Mouse (Mus musculus) brain, embryonic 14.5 days (tissue): Measurements from ENCODE around the gene Crybg3. TPM values are rescaled to one million over a fixed set of nuclear protein-coding genes. Genes with fewer than 3 reads are reported as not detected.

Experiments
- DNase-seq: peaks from one replicate; pipeline ENCODE4 v3.0.0-alpha.2; 2011; ENCODE audit warnings: low read depth
- CTCF ChIP-seq: fragments of 200-500 bp; IDR thresholded peaks from 2 replicates; pipeline ENCODE4 v1.5.1; 2012; ENCODE audit warnings: inconsistent platforms, mild to moderate bottlenecking, moderate library complexity, borderline replicate concordance; ENCODE audit not compliant: insufficient read depth, insufficient read length; ENCODE audit errors: extremely low read depth
- POLR2A ChIP-seq: fragments of 200-500 bp; IDR thresholded peaks from 2 replicates; pipeline ENCODE4 v1.6.1; 2012; ENCODE audit warnings: mild to moderate bottlenecking, inconsistent platforms, borderline replicate concordance; ENCODE audit not compliant: poor library complexity, insufficient read depth, insufficient read length, severe bottlenecking; ENCODE audit errors: extremely low read depth
- polyA plus RNA-seq: library from polyadenylated mRNA; depleted of rRNA; stranded (reverse); fragments of >200 nt; gene quantifications from 2 replicates; pipeline ENCODE4 v1.2.3, GENCODE M21; 2012

Crybg3 gene
- polyA plus RNA-seq, 1 experiment, result 4.7 TPM

DNA sequence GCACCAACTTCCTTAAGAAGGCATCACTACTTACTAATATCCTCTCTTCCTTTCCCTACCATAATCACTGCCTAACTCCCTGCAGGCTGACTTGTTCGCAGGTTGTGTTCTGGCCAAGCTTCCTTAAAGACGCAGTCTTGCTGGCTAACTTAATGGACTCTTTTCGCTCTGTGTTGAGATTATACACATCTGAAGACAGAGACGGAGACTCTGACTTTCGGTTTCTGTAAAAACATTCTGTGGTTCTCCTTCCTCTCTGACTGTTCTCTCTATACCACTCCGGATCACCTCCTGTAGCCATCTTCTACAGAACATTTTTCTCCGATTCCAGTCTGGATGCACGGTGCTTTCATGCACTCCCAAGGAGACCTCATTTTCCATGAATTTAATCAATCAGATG, 30.0 kb downstream of the Crybg3 start:
- DNase-seq, result no peak
- TF ChIP-seq POLR2A (no peak), CTCF (no peak)

DNA sequence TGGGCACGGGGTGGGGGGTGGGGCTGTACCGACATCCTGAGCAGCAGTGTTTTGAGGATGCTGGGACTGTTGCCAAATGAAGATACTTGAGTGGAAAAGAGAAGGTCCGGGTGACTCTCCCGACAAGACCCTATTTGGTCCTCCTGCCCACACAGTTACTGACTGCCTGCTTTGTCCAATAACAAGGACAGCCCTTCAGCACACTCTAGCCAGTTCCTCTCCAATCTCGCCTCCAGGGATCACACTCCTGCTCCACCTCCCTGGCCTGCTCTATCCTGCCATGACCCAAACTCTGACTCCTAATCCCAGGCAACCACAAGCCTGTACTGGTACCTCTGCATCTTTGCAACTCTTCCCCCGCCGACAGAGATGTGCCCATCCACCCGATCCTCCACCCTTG, 30.9 kb downstream of the Crybg3 start:
- DNase-seq, result peak; percentile 14

DNA sequence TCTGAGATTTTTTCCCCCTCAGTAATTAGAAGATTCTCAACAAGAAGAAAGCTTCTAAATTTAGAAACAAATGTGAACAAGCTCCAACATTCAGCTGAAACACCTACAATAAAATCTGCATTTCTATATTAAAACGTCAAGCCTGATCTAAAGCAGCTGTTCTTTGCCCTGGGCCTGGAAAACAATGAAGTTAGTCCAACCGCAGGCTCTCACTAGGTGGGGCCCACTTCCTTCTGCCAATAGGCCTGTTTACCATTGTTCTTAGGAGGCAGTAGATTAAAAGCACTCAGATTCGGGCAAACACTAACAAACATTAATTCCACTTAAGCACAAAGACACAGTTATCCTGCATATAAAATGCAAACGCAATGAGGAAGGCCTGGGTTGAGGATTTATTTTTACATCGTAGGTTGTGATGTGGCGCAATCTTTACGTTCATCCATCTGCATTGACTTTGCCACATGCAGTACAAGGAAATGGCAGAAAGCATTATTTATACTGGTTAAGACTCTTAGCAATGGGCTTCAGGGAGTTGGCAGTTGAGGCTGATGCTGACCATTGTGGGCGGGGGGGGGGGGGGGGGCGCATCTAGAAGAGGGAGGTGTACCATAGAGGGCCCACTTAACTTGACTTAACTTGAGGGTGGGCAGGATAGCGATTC, 32.9 kb downstream of the Crybg3 start:
- TF ChIP-seq POLR2A, result no peak
- no peak for TF ChIP-seq CTCF
- no peak for DNase-seq

More for the DNA sequence above, 30.9 kb downstream of the Crybg3 start:
- TF ChIP-seq POLR2A (no peak), CTCF (no peak)

DNA sequence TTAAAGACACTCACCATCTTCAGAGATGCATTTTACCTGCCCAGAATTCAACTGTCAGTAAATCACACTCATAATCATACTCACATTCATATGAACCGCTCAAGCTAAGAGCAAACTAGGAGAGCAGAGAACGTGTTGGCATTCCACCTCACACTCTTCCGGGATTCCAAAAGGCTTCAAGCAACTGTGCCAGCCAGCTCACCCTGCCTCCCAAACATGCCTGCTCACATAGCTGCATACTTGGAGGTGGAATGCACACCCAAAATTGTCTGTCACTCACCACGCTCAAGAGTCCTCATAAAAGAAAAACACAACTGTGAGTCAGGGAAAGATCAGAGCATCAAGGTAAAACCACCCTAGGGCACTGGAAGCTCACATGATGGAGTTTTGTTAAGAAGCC, 34.3 kb downstream of the Crybg3 start:
- TF ChIP-seq POLR2A (no peak), CTCF (no peak)

DNA sequence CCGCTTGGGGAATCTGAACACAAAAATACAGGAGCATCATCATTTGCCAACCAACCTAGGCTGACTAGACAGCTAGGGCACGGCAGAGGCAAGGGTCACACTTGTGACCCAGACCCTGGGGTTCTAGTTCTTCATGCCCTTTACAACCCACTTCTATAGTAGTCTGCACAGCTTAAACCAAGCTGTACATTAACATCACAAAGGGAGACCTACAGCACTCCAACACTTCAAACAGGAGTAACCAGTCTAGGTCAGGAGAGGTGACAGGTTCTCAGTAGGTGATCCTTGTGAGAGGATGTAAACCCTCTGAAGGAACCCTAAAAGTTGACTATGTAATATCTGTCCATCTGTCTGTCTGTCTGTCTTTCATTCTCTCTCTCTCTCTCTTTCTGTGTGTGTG, 35.1 kb downstream of the Crybg3 start:
- no peak for TF ChIP-seq CTCF
- TF ChIP-seq POLR2A, result no peak
- DNase-seq, result no peak

More for the DNA sequence above, 34.3 kb downstream of the Crybg3 start:
- no peak for DNase-seq

DNA sequence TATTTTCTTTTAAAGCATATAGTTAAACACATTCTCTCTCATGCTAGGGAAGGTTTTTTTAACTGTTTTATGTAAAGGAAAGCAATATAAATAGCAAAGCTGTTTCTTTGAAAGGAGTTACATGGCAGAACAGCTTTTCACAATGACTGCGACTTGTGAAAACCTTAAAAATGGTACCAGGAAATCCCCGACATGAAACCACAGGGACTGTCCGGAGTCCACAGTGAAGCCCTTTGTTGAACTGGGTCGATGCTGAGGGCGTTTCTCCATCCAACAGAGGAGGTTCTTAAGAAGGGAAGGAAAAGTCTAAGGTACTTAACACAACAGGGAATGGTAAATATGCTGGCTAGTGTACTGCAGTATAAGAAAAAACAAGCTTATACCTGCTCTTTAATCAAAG, 36.8 kb downstream of the Crybg3 start:
- no peak for DNase-seq
- no peak for TF ChIP-seq POLR2A
- no peak for TF ChIP-seq CTCF

DNA sequence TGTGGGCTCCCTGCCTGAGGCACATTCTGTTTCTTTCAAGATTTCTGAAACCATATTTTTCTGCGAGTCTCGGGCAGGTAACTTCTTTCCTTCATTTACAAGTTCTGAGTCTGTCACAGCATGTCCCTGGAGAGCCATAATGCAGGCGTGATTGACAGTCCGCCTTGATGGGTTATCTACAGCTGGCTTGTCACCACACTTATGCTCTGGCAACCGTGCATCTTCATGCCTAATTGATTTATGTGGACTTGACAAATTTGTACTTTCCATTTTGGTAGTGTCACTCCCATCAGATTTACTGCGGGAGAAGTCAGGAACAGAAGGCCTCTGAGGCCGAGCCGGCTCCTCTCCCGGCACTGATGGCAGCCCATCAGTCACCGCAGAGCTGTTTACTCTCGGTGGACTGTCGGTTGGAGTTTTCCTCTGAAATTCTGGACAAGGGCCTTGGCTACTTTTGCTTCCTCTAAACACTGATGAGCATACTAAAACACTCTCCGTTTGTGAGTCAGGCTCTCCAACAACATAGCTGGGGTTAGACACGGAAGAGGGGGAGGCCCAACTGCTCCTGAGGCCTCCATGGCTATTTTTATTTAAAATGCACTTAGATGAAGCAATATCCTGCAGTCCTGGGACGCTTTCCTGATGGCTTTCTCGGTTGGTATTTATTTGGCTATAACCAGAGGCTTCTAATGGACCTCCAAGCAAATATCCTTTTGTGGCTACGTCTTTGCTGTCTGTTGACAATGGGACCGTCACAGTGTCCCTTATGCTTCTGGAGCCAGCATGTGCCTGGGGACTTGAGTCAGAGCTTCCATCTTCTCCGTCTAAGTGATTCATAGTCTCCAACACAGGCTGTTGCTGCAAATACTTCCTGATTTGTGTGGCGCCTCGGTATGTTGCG, 41.2 kb downstream of the Crybg3 start:
- DNase-seq, result no peak
- TF ChIP-seq CTCF (no peak), POLR2A (no peak)

DNA sequence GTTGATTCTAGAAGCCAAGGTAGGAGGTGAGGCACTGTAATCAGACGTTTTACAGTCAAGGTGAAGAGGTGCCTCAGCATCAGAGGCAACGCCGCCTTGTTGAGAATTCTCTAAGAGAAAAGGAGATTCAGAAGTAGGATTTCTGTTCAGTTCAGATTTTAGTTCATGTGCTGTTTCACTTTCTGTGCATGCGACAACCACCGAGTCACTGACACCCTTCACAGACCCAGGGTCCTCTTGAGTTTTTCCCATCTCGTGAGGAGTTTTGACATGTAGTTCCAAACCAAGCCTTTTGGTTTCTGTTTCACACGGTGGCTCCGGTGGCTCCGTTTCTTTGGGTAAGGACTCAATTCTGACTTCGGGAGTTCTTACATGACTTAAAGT, 41.9 kb downstream of the Crybg3 start:
- DNase-seq, result no peak
- TF ChIP-seq CTCF (no peak), POLR2A (no peak)

DNA sequence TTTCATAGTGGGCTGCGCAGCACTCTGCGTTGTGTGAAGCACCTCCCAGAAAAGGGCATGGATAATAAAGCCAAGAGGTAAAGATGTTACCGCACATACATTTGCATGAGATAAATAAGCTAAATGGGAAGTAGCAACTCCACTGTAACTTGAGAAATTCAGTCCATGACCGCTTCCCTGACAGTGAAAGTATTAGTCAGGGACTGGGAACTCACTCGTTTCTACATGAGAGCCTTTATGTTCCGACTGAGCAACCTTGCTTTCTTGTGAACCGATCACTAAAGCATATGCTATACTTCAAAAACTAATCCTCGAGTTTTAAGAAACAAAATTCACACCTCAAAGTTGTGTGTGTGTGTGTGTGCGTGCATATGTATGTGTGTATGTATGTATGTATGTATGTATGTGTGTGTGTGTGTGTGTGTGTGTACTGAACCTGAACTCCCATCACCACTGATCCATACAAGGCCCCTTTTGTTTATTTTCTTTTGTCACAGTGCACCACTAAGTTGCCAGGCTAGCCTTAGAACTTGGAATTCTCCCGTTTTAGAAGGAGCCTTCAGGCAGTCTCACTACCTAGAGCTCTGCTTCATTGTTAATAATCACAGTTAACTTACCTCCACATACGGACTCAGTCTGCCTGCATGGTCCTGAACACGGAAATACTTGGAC, 47.2 kb downstream of the Crybg3 start:
- DNase-seq, result no peak
- no peak for TF ChIP-seq POLR2A
- no peak for TF ChIP-seq CTCF

DNA sequence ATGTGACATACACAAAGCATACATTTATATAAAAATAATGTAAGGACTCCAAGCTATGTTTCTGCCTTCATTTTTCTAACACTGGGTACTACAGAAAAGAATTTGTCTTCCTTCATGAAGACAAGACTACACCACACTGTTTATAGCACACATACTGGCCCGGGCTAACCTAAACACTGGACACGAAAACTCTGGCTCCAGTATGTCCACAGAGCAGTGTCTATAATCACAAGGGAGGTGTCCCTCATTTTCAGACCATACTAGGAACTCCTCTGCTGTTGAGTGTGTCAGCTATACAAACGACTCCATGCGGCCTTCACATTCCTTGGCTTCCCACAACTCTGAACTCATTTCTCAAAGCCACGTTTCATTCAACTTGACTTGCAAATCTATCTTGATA, 49.3 kb downstream of the Crybg3 start:
- TF ChIP-seq POLR2A, result no peak
- no peak for TF ChIP-seq CTCF
- DNase-seq, result no peak

DNA sequence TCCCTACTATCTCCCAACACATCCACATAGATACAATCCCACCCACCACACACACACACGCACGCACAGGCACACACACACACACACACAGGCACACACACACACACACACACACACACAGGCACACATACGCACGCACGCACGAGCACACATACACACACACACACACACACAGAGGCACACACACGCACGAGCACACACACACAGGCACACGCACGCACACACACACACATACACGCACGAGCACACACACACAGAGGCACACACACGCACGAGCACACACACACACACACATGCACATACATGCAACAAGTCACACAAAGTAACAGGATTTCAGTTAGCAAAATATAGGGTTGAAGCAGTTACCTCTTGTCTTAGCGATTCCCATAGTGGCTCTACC, 51.1 kb downstream of the Crybg3 start:
- no peak for DNase-seq
- TF ChIP-seq CTCF, result no peak
